ENCODE assay signal across 13 mouse cellular contexts in genomic region chr16:57303716-57304115, GRCm38 (mm10). TPM values are rescaled to one million over a fixed set of nuclear protein-coding genes. Genes with fewer than 3 reads are reported as not detected.
DNase-seq lines count a peak whose midpoint lies in the region; ATAC-seq and TF ChIP-seq lines count a peak whose summit lies in the region.
"Had no signal": no experiment of that assay in that cellular context is flagged by ENCODE, and none has a peak within 500 bp of the region (broad histone marks: within the 10 kb centered on the region; RNA-seq: fewer than 3 reads in every experiment).

No protein-coding gene starts in this region.

- peak; percentile 29 for DNase-seq in hindbrain, embryonic 11.5 days (ENCODE audit: low spot score)
- no peak for DNase-seq in hindbrain, embryonic 14.5 days (ENCODE audit: low spot score)
- peak; percentile 25 for DNase-seq in ZHBTc4 (ENCODE audit: low read depth, low spot score)
- no peak for DNase-seq in limb, embryonic 14.5 days (ENCODE audit: low spot score)
- no peak for DNase-seq in urinary bladder, postnatal 36 days (ENCODE audit: low spot score in 2 of 2)
- DNase-seq in layer of hippocampus, postnatal 10 days (ENCODE audit: low spot score in 2 of 2) = no peak
- DNase-seq: cerebellum, postnatal 25 days; heart, adult 18-20 months; heart, postnatal 10 days; lung, adult 2 months had no signal

- H3K4me2 ChIP-seq in hindbrain, embryonic 11.5 days (replicated peaks; ENCODE audit: low read depth, low read length) = no peak overlapping the region
- no peak overlapping the region for H3K4me2 ChIP-seq in hindbrain, embryonic 14.5 days (replicated peaks)
- H3K4me2 ChIP-seq in embryonic facial prominence, embryonic 12.5 days (replicated peaks) = peak overlapping the region; percentile 44
- H3K4me2 ChIP-seq in limb, embryonic 14.5 days (replicated peaks; ENCODE audit: low read depth, low read length, severe bottlenecking) = peak overlapping the region; percentile 43
- H3K4me2 ChIP-seq: intestine, embryonic 15.5 days had no signal

- no peak overlapping the region for H3K9ac ChIP-seq in hindbrain, embryonic 11.5 days (ENCODE audit: low read depth, low read length)
- no peak overlapping the region for H3K9ac ChIP-seq in hindbrain, embryonic 14.5 days
- peak overlapping the region; percentile 33 for H3K9ac ChIP-seq in embryonic facial prominence, embryonic 12.5 days
- peak overlapping the region; percentile 25; the same call in 1 of the 2 replicates for H3K9ac ChIP-seq in limb, embryonic 14.5 days (ENCODE audit: low read depth, low read length, severe bottlenecking)
- H3K9ac ChIP-seq: intestine, embryonic 15.5 days had no signal

- no peak for ATAC-seq in hindbrain, embryonic 11.5 days (ENCODE audit: low FRiP score)
- no peak for ATAC-seq in hindbrain, embryonic 14.5 days (ENCODE audit: low FRiP score)
- ATAC-seq in embryonic facial prominence, embryonic 12.5 days (ENCODE audit: insufficient number of reproducible peaks, insufficient read depth, low FRiP score, low TSS enrichment) = peak; percentile 72; the same call in 1 of the 2 replicates
- ATAC-seq in limb, embryonic 14.5 days (ENCODE audit: low FRiP score, low read depth) = peak; percentile 77
- ATAC-seq: intestine, embryonic 15.5 days had no signal

- H3K9me3 ChIP-seq in hindbrain, embryonic 11.5 days (ENCODE audit: control insufficient read depth, low read length) = no peaks in the 10 kb centered on the region
- no peaks in the 10 kb centered on the region for H3K9me3 ChIP-seq in hindbrain, embryonic 14.5 days (ENCODE audit: control insufficient read depth, low read length)
- no peaks in the 10 kb centered on the region for H3K9me3 ChIP-seq in embryonic facial prominence, embryonic 12.5 days
- H3K9me3 ChIP-seq in limb, embryonic 14.5 days (ENCODE audit: control insufficient read depth, low read length) = no peaks in the 10 kb centered on the region
- H3K9me3 ChIP-seq: intestine, embryonic 15.5 days had no signal

- H3K27ac ChIP-seq in hindbrain, embryonic 11.5 days (ENCODE audit: low read depth, low read length) = no peak overlapping the region
- H3K27ac ChIP-seq in hindbrain, embryonic 14.5 days = no peak overlapping the region
- H3K27ac ChIP-seq in embryonic facial prominence, embryonic 12.5 days = no peak overlapping the region
- no peak overlapping the region for H3K27ac ChIP-seq in limb, embryonic 14.5 days (replicated peaks; ENCODE audit: low read depth, low read length)
- H3K27ac ChIP-seq: intestine, embryonic 15.5 days; kidney, postnatal 0 days had no signal

- no peaks in the 10 kb centered on the region for H3K27me3 ChIP-seq in hindbrain, embryonic 11.5 days (ENCODE audit: control insufficient read depth, insufficient read depth, low read length)
- no peaks in the 10 kb centered on the region for H3K27me3 ChIP-seq in hindbrain, embryonic 14.5 days (ENCODE audit: control insufficient read depth, insufficient read depth, low read length)
- no peaks in the 10 kb centered on the region for H3K27me3 ChIP-seq in embryonic facial prominence, embryonic 12.5 days
- H3K27me3 ChIP-seq in limb, embryonic 14.5 days (ENCODE audit: control insufficient read depth, insufficient read depth, low read length) = no peaks in the 10 kb centered on the region
- H3K27me3 ChIP-seq: intestine, embryonic 15.5 days had no signal

- 56% methylated on average over 19 of the region's 19 CpGs for WGBS in hindbrain, embryonic 11.5 days
- 72% methylated on average over 19 of the region's 19 CpGs for WGBS in hindbrain, embryonic 14.5 days
- 17% methylated on average over 19 of the region's 19 CpGs for WGBS in embryonic facial prominence, embryonic 12.5 days
- WGBS in limb, embryonic 14.5 days = 21% methylated on average over 19 of the region's 19 CpGs

- H3K4me1 ChIP-seq in hindbrain, embryonic 11.5 days (replicated peaks; ENCODE audit: control insufficient read depth, insufficient read depth, low read length) = 0 out of 2 replicates have a peak, but pooled peaks cover 3% of the 10 kb centered on the region
- no peaks in the 10 kb centered on the region for H3K4me1 ChIP-seq in hindbrain, embryonic 14.5 days (replicated peaks; ENCODE audit: control insufficient read depth, insufficient read depth, low read length)
- peaks cover 11% of the 10 kb centered on the region for H3K4me1 ChIP-seq in embryonic facial prominence, embryonic 12.5 days
- peaks cover 19% of the 10 kb centered on the region for H3K4me1 ChIP-seq in limb, embryonic 14.5 days (ENCODE audit: control insufficient read depth, insufficient read depth, low read length)
- H3K4me1 ChIP-seq: intestine, embryonic 15.5 days had no signal

- no peak for TF ChIP-seq POLR2A in limb, embryonic 14.5 days (IDR thresholded peaks at IDR 0.05; ENCODE audit: borderline replicate concordance, extremely low read depth, insufficient read depth, insufficient read length)

- H3K4me3 ChIP-seq in hindbrain, embryonic 11.5 days (ENCODE audit: low read depth, low read length) = no peak overlapping the region
- H3K4me3 ChIP-seq in hindbrain, embryonic 14.5 days (replicated peaks; ENCODE audit: low read length) = no peak overlapping the region
- H3K4me3 ChIP-seq in embryonic facial prominence, embryonic 12.5 days = no peak overlapping the region
- peak overlapping the region; percentile 14 for H3K4me3 ChIP-seq in limb, embryonic 14.5 days (replicated peaks; ENCODE audit: low read length)
- H3K4me3 ChIP-seq: intestine, embryonic 15.5 days had no signal

- no peaks in the 10 kb centered on the region for H3K36me3 ChIP-seq in hindbrain, embryonic 11.5 days (ENCODE audit: control insufficient read depth, insufficient read depth, low read length)
- H3K36me3 ChIP-seq in hindbrain, embryonic 14.5 days (replicated peaks; ENCODE audit: control insufficient read depth, insufficient read depth) = no peaks in the 10 kb centered on the region
- no peaks in the 10 kb centered on the region for H3K36me3 ChIP-seq in embryonic facial prominence, embryonic 12.5 days
- H3K36me3 ChIP-seq in limb, embryonic 14.5 days (ENCODE audit: control insufficient read depth, insufficient read depth, low read length) = no peaks in the 10 kb centered on the region
- H3K36me3 ChIP-seq: intestine, embryonic 15.5 days had no signal

RNA-seq across cellular contexts. Expression of gene Tmem30c, which starts 11.1 kb away (rescaled TPM):
- 0.17 and 0.20 TPM in 2 replicates for polyA plus RNA-seq in hindbrain, embryonic 11.5 days (2014; fragmentation: Nextera tagmentation; extraction: Ambion mirVana)
- polyA plus RNA-seq in hindbrain, embryonic 14.5 days (2014; fragmentation: Nextera tagmentation; extraction: Ambion mirVana) = 0.17 and 0.43 TPM in 2 replicates
- polyA plus RNA-seq in embryonic facial prominence, embryonic 12.5 days (2016; fragmentation: Nextera tagmentation; extraction: Ambion mirVana) = 0.14 TPM in 1 of 2 replicates, not detected in the other
- polyA plus RNA-seq in limb, embryonic 14.5 days (2012; rRNA removed) = 0.08 and 0.35 TPM in 2 replicates
- not detected in 2 replicates for polyA plus RNA-seq in limb, embryonic 14.5 days (2014; fragmentation: Nextera tagmentation; extraction: Ambion mirVana)
- under 1 TPM; 0.11 to 0.53 TPM for total RNA-seq in layer of hippocampus, postnatal 10 days (2021)
- total RNA-seq: heart, adult 18-20 months; heart, postnatal 10 days had no signal
- polyA plus RNA-seq: intestine, embryonic 15.5 days; kidney, postnatal 0 days; lung, adult 2 months had no signal

RNA-seq across cellular contexts. Expression of gene Filip1l, which starts 49.2 kb away (rescaled TPM):
- 9.7 and 11.8 TPM in 2 replicates for polyA plus RNA-seq in hindbrain, embryonic 11.5 days (2014; fragmentation: Nextera tagmentation; extraction: Ambion mirVana)
- polyA plus RNA-seq in hindbrain, embryonic 14.5 days (2014; fragmentation: Nextera tagmentation; extraction: Ambion mirVana) = 2.8 and 3.4 TPM in 2 replicates
- polyA plus RNA-seq in embryonic facial prominence, embryonic 12.5 days (2016; fragmentation: Nextera tagmentation; extraction: Ambion mirVana) = 24.2 and 27.4 TPM in 2 replicates
- polyA plus RNA-seq in limb, embryonic 14.5 days (2012; rRNA removed) = 21.4 and 30.3 TPM in 2 replicates
- 43.9 and 50.6 TPM in 2 replicates for polyA plus RNA-seq in limb, embryonic 14.5 days (2014; fragmentation: Nextera tagmentation; extraction: Ambion mirVana)
- 1 to 10 TPM; 4.4 to 5.5 TPM for total RNA-seq in layer of hippocampus, postnatal 10 days (2021)

Comparison
In these comparisons a context has a peak if more than half of its experiments do, and no peak if none do; other contexts are left out.
1. DNase-seq: peak in hindbrain, embryonic 11.5 days (single experiment) and ZHBTc4 (single experiment); none in hindbrain, embryonic 14.5 days (single experiment), limb, embryonic 14.5 days (single experiment), urinary bladder, postnatal 36 days (0 of 2) and layer of hippocampus, postnatal 10 days (0 of 2).
2. ATAC-seq: peak in embryonic facial prominence, embryonic 12.5 days (single experiment) and limb, embryonic 14.5 days (single experiment); none in hindbrain, embryonic 11.5 days (single experiment) and hindbrain, embryonic 14.5 days (single experiment).
3. H3K4me2 ChIP-seq: peak in embryonic facial prominence, embryonic 12.5 days (single experiment) and limb, embryonic 14.5 days (single experiment); none in hindbrain, embryonic 11.5 days (single experiment) and hindbrain, embryonic 14.5 days (single experiment).
4. H3K9ac ChIP-seq: peak in embryonic facial prominence, embryonic 12.5 days (single experiment) and limb, embryonic 14.5 days (single experiment); none in hindbrain, embryonic 11.5 days (single experiment) and hindbrain, embryonic 14.5 days (single experiment).